Mouse (Mus musculus) olfactory bulb, adult 2 months (tissue): ENCODE results near the gene Arap2.

ENCODE experiments used
- CTCF ChIP-seq: fragments of 200-500 bp; IDR thresholded peaks from 2 replicates; pipeline ENCODE4 v1.5.1; 2012; ENCODE audit warnings: low read depth, mild to moderate bottlenecking, low read length, moderate library complexity; ENCODE audit not compliant: insufficient read depth
- POLR2A ChIP-seq: fragments of 200-500 bp; IDR thresholded peaks from 2 replicates; pipeline ENCODE4 v1.6.1; 2012; ENCODE audit warnings: mild to moderate bottlenecking, low read depth, low read length, moderate library complexity; ENCODE audit not compliant: insufficient read depth

DNA sequence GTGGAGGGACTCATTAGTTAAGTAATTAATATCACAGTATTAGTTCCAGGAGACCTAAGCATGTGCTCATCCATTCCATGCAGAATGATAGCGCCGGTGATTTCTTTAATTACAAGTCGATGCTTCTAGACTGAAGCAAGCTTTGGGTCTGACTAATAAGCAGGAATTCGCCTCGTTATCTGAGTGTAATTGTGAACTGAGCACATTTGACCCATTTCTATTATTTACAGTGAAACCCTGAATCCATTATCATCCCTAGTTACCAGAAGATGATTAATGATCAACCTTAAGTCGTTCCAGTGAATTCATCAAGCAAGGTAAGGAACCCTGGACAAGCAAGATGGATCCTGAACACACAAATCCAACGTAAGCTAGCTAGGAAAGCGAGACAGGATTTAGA, 125.5 kb downstream of the Arap2 start:
- TF ChIP-seq CTCF: no peak
- no peak for TF ChIP-seq POLR2A
